Mouse (Mus musculus) c-Kit-positive CD71-negative TER-119-negative erythroid progenitor cells, embryonic 14.5 days (primary cell): ENCODE results near the gene Obox5.
"Not testable (repeated sequence)": the region's sequence is repeated elsewhere in the genome, so short reads cannot be mapped to it uniquely, and the experiment has no call there.

ENCODE experiments used
- DNase-seq: peaks from one replicate; pipeline ENCODE4 v3.0.0-alpha.2; 2013; ENCODE audit warnings: low read depth

Gene Obox5

DNA sequence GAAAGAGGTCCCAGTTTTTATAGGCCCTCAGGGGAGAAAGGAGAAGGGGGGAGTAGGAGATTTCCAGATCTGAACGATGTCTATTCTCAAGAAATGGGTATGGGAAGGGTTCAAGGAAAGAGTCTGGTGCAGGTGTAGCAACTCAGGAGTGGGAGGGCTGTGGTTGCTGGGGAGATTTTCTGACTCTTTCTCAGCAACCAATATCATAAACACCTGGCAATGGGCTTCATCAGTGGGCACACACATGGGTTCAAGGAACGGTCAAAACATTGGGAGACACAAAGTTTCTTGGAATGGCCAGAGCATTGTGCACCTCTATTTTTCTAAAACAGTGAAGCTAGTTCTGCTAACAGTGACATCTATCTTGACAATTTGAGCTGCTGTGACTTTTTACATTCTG, at the start of gene Obox5:
Gene Obox5 (plus strand): TSS at position 301 of the 400 bp plus-strand sequence.
- not testable (repeated sequence) for DNase-seq

DNA sequence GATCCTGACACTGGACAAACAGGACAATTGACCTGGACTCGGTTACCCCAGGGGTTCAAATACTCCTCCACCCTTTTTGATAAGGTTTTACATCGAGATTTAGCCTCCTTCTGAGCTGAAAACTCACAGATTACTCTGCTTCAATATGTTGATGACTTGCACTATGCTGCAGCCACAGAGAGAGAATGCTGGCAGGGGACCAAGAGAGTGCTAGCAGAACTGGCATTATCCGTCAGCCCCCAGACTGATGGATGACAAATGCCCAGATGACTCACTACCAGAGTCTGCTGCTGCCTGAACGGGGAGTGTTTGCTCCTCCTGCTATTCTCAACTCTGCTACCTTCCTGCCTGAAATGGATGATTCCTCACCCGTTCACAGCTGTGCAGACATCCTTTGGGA, 635 bp upstream of the Obox5 start:
- DNase-seq = not testable (repeated sequence)
